Mouse (Mus musculus) heart, postnatal 0 days (tissue): ENCODE data around the gene Usf2. TPM values are rescaled to one million over a fixed set of nuclear protein-coding genes. Genes with fewer than 3 reads are reported as not detected.

ENCODE experiments used
- ATAC-seq: fragments of 200-750 bp; cut with Nextera tagmentation; 2 replicates; pipeline ENCODE4 v1.8.0; 2017; ENCODE audit warnings: low read depth, moderate number of reproducible peaks, moderate library complexity; ENCODE audit not compliant: insufficient read depth
- DNase-seq: peaks from one replicate; pipeline ENCODE4 v3.0.0-alpha.2; 2016; ENCODE audit warnings: low spot score
- H3K27ac ChIP-seq: fragments of 300-500 bp; sonication (generic); 2 replicates; pipeline ENCODE4 v1.5.1; 2014; ENCODE audit warnings: low read depth, mild to moderate bottlenecking
- H3K27me3 ChIP-seq: fragments of 300-500 bp; sonication (generic); 2 replicates; pipeline ENCODE4 v1.6.1; 2014; ENCODE audit warnings: low read length, mixed read lengths; ENCODE audit not compliant: control insufficient read depth, insufficient read depth
- H3K36me3 ChIP-seq: fragments of 300-500 bp; sonication (generic); replicated peaks from 2 replicates; pipeline ENCODE4 v1.6.1; 2014; ENCODE audit warnings: low read length, mixed read lengths; ENCODE audit not compliant: control insufficient read depth, insufficient read depth
- H3K4me1 ChIP-seq: fragments of 300-500 bp; sonication (generic); 2 replicates; pipeline ENCODE4 v1.6.1; 2014; ENCODE audit warnings: antibody characterized with exemption; ENCODE audit not compliant: control insufficient read depth, insufficient read depth
- H3K4me2 ChIP-seq: fragments of 300-500 bp; sonication (generic); 2 replicates; pipeline ENCODE4 v1.6.1; 2014; ENCODE audit warnings: low read depth, mild to moderate bottlenecking, low read length, moderate library complexity
- H3K4me3 ChIP-seq: fragments of 300-500 bp; sonication (generic); 2 replicates; pipeline ENCODE4 v1.5.1; 2014; ENCODE audit warnings: low read depth, low read length
- H3K9ac ChIP-seq: fragments of 300-500 bp; sonication (generic); replicated peaks from 2 replicates; pipeline ENCODE4 v1.6.1; 2014; ENCODE audit warnings: low read depth, low read length, mixed read lengths
- H3K9me3 ChIP-seq: fragments of 300-500 bp; sonication (generic); replicated peaks from 2 replicates; pipeline ENCODE4 v1.6.1; 2016; ENCODE audit warnings: low read length; ENCODE audit not compliant: control insufficient read depth
- CTCF ChIP-seq: IDR thresholded peaks from 2 replicates; pipeline ENCODE4 v1.5.1; 2016; ENCODE audit warnings: antibody characterized with exemption, control low read depth, low read depth
- EP300 ChIP-seq: IDR thresholded peaks from 2 replicates; pipeline ENCODE4 v1.6.1; 2016; ENCODE audit warnings: antibody characterized with exemption, low read depth
- WGBS: fragments of 180-500 bp; shearing (Covaris S2); extraction: QIAGEN DNeasy Blood & Tissue Kit; methylation state at CpG from one replicate; pipeline ENCODE4 v1.1.7; 2014; 5-methylcytosine and 5-hydroxymethylcytosine counted together
- polyA plus RNA-seq: library from polyadenylated mRNA; unstranded; fragments of >200 nt; fragmentation: Nextera tagmentation; extraction: Ambion mirVana; gene quantifications from 2 replicates; pipeline ENCODE4 v1.2.1, GENCODE M21; 2015
- total RNA-seq: library from RNA; depleted of rRNA; stranded (reverse); fragments of >200 nt; gene quantifications from 2 replicates; pipeline ENCODE4 v1.2.3, GENCODE M21; 2014; ENCODE audit warnings: low replicate concordance

Usf2 gene
- total and polyA plus RNA-seq, 2 experiments from 2014 or later, result 16.7 to 101 TPM

GRCm38 (mm10) chr7:30920217-30920616, 36.4 kb downstream of the Usf2 start:
- DNase-seq (no peak), ATAC-seq (no peak)
- no peaks in the 10 kb centered on the region for H3K9me3 ChIP-seq
- H3K27me3 ChIP-seq, result 0 out of 2 replicates have a peak, but pooled peaks cover 3% of the 10 kb centered on the region
- no peak overlapping the region for H3K4me3 ChIP-seq
- H3K4me1 ChIP-seq, result no peaks in the 10 kb centered on the region
- H3K36me3 ChIP-seq, result no peaks in the 10 kb centered on the region
- TF ChIP-seq EP300, result no peak
- TF ChIP-seq CTCF, result no peak
- no peak overlapping the region for H3K27ac ChIP-seq
- 74% methylated on average over 3 of the region's 3 CpGs for WGBS
- H3K4me2 ChIP-seq, result no peak overlapping the region
- no peak overlapping the region for H3K9ac ChIP-seq

DNA sequence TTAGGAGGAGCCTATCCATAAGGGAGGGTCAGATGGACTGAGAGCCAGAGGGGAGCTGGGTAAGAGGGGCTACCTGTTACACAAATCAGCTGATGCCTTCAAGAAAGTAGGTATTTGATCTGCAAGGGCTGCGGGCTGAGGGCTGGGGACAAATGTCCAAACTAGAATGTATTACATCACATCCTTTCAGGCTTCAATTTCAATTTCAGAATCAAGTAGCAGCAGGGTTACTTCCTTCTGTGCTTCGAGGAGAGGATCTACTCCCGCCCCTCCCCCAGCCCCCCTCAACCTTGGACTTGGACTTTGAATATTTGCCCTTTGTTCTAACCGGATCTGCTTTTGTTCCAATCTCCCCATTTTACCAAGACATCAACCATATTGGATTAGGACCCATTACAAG, 39.4 kb downstream of the Usf2 start:
- H3K27ac ChIP-seq, result no peak overlapping the region
- H3K9me3 ChIP-seq, result no peaks in the 10 kb centered on the region
- no peak overlapping the region for H3K9ac ChIP-seq
- no peaks in the 10 kb centered on the region for H3K27me3 ChIP-seq
- ATAC-seq (no peak), DNase-seq (no peak)
- no peak for TF ChIP-seq CTCF
- TF ChIP-seq EP300, result no peak
- H3K4me1 ChIP-seq, result no peaks in the 10 kb centered on the region
- H3K4me3 ChIP-seq, result no peak overlapping the region
- WGBS, result 35% methylated on average over 4 of the region's 4 CpGs
- no peaks in the 10 kb centered on the region for H3K36me3 ChIP-seq
- H3K4me2 ChIP-seq, result no peak overlapping the region

DNA sequence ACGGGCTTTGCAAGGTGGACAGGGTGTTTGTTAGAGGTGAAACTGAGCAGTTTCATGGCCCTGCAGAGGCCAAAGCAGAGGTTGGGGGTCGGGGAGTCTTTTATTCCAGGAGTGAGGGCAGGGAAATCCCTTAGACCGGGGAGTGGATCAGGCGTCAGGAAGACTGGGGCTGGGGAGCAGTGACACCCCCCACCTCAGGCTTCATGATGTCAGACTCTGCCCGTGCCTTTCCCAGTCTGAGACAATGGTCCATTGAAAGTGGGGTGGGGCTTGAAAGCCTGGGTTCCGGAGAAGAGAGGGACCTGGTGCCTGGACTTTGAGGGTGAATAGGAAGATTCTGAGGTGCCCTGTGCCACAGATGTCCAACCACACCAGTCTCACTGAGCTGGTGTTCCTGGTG, 39.9 kb downstream of the Usf2 start:
- WGBS, result 39% methylated on average over 6 of the region's 6 CpGs

GRCm38 (mm10) chr7:30914732-30915131, 41.9 kb downstream of the Usf2 start, which contains the start of gene Mag:
TSS of gene Mag (minus strand) at chr7:30914873.
- Histone ChIP-seq H3K4me1 (no peaks in the 10 kb centered on the region), H3K4me3 (no peak within 1 kb of the TSS), H3K9me3 (no peaks in the 10 kb centered on the region), H3K27me3 (no peaks in the 10 kb centered on the region), H3K27ac (no peak within 1 kb of the TSS), H3K9ac (no peak within 1 kb of the TSS), H3K36me3 (no peaks in the 10 kb centered on the region), H3K4me2 (no peak within 1 kb of the TSS)
- WGBS, result 70% methylated on average over 8 of the region's 8 CpGs
- ATAC-seq (no peak), DNase-seq (no peak)
- no peak for TF ChIP-seq CTCF

More for the DNA sequence above, 39.9 kb downstream of the Usf2 start:
- Histone ChIP-seq H3K9me3 (no peaks in the 10 kb centered on the region), H3K4me2 (no peak overlapping the region), H3K36me3 (no peaks in the 10 kb centered on the region), H3K9ac (no peak overlapping the region), H3K4me1 (no peaks in the 10 kb centered on the region), H3K4me3 (no peak overlapping the region), H3K27me3 (no peaks in the 10 kb centered on the region), H3K27ac (no peak overlapping the region)
- ATAC-seq (no peak), DNase-seq (no peak)
- TF ChIP-seq EP300 (no peak), CTCF (no peak)

DNA sequence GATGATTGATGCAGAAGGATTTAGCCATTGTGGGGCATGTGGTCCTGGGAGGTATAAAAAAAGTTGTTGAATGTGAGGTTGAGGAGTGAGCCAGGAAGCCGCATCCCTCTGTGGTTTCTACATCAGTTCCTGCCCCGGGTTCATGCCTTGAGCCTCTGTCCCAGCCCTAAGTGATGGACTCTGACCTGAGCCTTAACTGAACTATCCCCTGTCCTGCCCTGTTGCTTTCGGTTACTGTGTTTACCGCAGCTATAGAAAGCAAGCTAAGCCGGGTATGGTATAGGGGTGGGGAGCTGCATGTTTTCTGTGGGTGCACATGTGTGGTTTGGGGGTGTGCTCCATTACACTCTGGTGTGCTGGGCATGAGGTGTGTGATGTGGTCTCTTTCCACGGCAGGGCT, 46.8 kb downstream of the Usf2 start:
- 0 out of 2 replicates have a peak, but pooled peaks cover 5% of the 10 kb centered on the region for H3K4me1 ChIP-seq
- no peaks in the 10 kb centered on the region for H3K36me3 ChIP-seq
- TF ChIP-seq CTCF, result no peak
- TF ChIP-seq EP300, result no peak
- whole genome bisulfite sequencing, result 64% methylated on average over 6 of the region's 6 CpGs
- H3K27ac ChIP-seq, result no peak overlapping the region
- no peak overlapping the region for H3K4me2 ChIP-seq
- no peaks in the 10 kb centered on the region for H3K9me3 ChIP-seq
- ATAC-seq (no peak), DNase-seq (no peak)
- no peak overlapping the region for H3K9ac ChIP-seq
- H3K27me3 ChIP-seq, result peaks cover 15% of the 10 kb centered on the region; the same call in 1 of the 2 replicates
- H3K4me3 ChIP-seq, result no peak overlapping the region

GRCm38 (mm10) chr7:30908992-30909431, 47.6 kb downstream of the Usf2 start:
- Histone ChIP-seq H3K4me2 (peak overlapping the region; percentile 34), H3K27me3 (peaks cover 15% of the 10 kb centered on the region; the same call in 1 of the 2 replicates)
- TF ChIP-seq EP300, result no peak
- TF ChIP-seq CTCF, result no peak

More at GRCm38 (mm10) chr7:30908992-30909431, 47.6 kb downstream of the Usf2 start:
- 28% methylated on average over 17 of the region's 17 CpGs for WGBS
- no peak overlapping the region for H3K27ac ChIP-seq
- no peak overlapping the region for H3K4me3 ChIP-seq
- no peaks in the 10 kb centered on the region for H3K36me3 ChIP-seq
- no peak overlapping the region for H3K9ac ChIP-seq
- no peak for DNase-seq
- 0 out of 2 replicates have a peak, but pooled peaks cover 5% of the 10 kb centered on the region for H3K4me1 ChIP-seq
- no peak for ATAC-seq
- no peaks in the 10 kb centered on the region for H3K9me3 ChIP-seq
